Mouse (Mus musculus) hindbrain, embryonic 15.5 days (tissue): ENCODE results near the gene Sesn1. TPM values are rescaled to one million over a fixed set of nuclear protein-coding genes. Genes with fewer than 3 reads are reported as not detected.
A peak's percentile ranks its signal among the peaks of the same experiment; 100 is the strongest.
"Not testable (repeated sequence)": the region's sequence is repeated elsewhere in the genome, so short reads cannot be mapped to it uniquely, and the experiment has no call there.

ENCODE experiments used
- ATAC-seq: fragments of 200-750 bp; cut with Nextera tagmentation; 2 replicates; pipeline ENCODE4 v1.8.0; 2017; ENCODE audit warnings: low read depth, moderate number of reproducible peaks, moderate TSS enrichment; ENCODE audit not compliant: low FRiP score
- H3K27ac ChIP-seq: fragments of 300-500 bp; sonication (generic); replicated peaks from 2 replicates; pipeline ENCODE4 v1.5.1; 2015; ENCODE audit warnings: mild to moderate bottlenecking, inconsistent platforms
- H3K27me3 ChIP-seq: fragments of 300-500 bp; sonication (generic); 2 replicates; pipeline ENCODE4 v1.6.1; 2015; ENCODE audit warnings: control low read depth, inconsistent platforms
- H3K36me3 ChIP-seq: fragments of 300-500 bp; sonication (generic); 2 replicates; pipeline ENCODE4 v1.6.1; 2015; ENCODE audit warnings: control low read depth, inconsistent platforms
- H3K4me1 ChIP-seq: fragments of 300-500 bp; sonication (generic); replicated peaks from 2 replicates; pipeline ENCODE4 v1.6.1; 2015; ENCODE audit warnings: control low read depth, inconsistent platforms
- H3K4me2 ChIP-seq: fragments of 300-500 bp; sonication (generic); 2 replicates; pipeline ENCODE4 v1.6.1; 2015; ENCODE audit warnings: moderate library complexity, mild to moderate bottlenecking, inconsistent platforms
- H3K4me3 ChIP-seq: fragments of 300-500 bp; sonication (generic); 2 replicates; pipeline ENCODE4 v1.5.1; 2015; ENCODE audit warnings: mild to moderate bottlenecking, inconsistent platforms
- H3K9ac ChIP-seq: fragments of 300-500 bp; sonication (generic); 2 replicates; pipeline ENCODE4 v1.6.1; 2015; ENCODE audit warnings: inconsistent platforms
- H3K9me3 ChIP-seq: fragments of 300-500 bp; sonication (generic); 2 replicates; pipeline ENCODE4 v1.6.1; 2016; ENCODE audit warnings: control low read depth, inconsistent platforms
- WGBS: fragments of 180-500 bp; shearing (Covaris S2); methylation state at CpG from one replicate; pipeline ENCODE4 v1.1.7; 2015; 5-methylcytosine and 5-hydroxymethylcytosine counted together
- polyA plus RNA-seq: library from polyadenylated mRNA; unstranded; fragments of >200 nt; fragmentation: Nextera tagmentation; extraction: Ambion mirVana; gene quantifications from 2 replicates; pipeline ENCODE4 v1.2.1, GENCODE M21; 2015

The Sesn1 gene
- polyA plus RNA-seq, 1 experiment from 2014 or later = 37.4 TPM

DNA sequence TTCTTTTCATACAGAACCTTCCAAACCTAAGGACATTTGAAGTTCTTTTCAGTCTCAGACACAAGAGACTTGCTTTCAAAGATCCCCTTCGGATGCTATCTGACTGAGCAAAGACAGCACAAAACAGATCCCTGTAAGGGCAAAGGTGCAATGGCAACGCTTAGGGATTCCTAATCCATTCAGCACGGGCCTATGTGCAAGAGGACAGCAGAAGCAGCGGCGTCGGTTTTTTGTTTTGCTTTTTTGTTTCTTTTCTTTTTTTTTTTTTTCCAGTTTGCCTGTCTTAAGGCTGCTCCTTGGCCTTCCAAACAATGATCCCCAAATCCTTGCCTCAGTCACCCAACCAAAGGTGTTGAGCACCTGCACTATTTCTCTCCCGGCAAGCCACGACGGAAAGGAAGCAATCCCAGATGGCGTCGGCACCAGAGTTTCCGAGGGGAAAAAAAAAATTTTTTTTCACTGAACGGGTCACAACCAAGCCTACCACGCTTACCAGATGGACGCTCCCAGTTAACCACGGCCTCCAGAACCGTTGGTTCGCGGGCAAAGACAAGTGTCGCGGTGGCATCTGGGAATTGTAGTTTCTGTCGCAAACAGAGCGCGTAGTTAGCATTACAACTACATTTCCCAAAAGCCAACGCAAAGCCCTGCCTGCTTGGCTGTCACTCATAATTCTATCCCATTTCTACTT lies 510 bp upstream of the Sesn1 start:
- no peaks in the 10 kb centered on the region for H3K27me3 ChIP-seq
- H3K36me3 ChIP-seq = no peaks in the 10 kb centered on the region
- H3K4me2 ChIP-seq = peak overlapping the region; percentile 81
- 2% methylated on average over 25 of the region's 25 CpGs for WGBS
- peak; percentile 89 for ATAC-seq
- peaks cover 34% of the 10 kb centered on the region for H3K4me1 ChIP-seq
- H3K9ac ChIP-seq = peak overlapping the region; percentile 84
- peak overlapping the region; percentile 77 for H3K4me3 ChIP-seq
- peak overlapping the region; percentile 96 for H3K27ac ChIP-seq
- H3K9me3 ChIP-seq = no peaks in the 10 kb centered on the region

DNA sequence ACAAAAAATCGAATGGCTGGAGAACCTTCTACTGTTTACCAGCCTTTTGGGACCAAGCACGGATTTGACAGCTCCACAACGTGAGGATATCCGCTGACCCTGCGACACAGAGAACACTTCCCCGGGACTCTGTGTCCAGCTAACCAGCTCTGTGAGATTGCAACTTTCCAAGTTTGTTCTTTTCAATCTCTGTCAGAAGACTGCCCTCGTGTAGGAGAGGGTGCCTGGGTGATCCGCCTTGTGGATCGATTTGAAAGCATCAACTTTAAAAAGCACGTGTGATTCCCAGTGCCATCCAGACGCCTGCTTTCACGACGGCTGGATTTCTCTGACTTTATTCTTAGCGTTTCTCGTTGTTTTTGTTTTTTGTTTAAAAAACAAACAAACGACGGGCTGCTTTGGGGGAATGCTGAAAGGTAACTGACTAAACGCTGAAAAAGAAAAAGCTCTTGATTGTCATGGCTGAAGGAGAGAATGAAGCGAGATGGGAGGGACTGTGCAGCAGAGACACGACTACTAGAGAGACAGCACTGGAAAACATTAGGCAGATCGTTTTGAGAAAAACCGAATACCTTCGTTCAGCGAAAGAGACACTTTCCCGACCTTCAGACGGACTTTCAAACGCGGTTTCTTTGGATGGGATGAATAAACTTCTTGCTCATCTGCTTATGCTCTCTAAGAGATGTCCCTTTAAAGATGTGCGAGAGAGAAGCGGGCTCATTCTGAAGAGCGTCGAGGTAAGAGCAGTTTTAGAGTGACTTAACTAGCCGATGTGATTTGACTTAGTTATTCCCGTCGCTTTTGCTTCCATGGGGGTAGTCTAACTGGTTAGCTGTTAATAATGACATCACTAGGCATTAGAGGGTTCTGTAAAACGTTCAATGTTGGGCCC lies 1.1 kb downstream of the Sesn1 start:
- Histone ChIP-seq H3K4me2 (peak overlapping the region; percentile 81), H3K4me3 (peak overlapping the region; percentile 77), H3K27ac (peak overlapping the region; percentile 96), H3K4me1 (peaks cover 44% of the 10 kb centered on the region), H3K9me3 (no peaks in the 10 kb centered on the region), H3K36me3 (no peaks in the 10 kb centered on the region), H3K27me3 (no peaks in the 10 kb centered on the region), H3K9ac (peak overlapping the region; percentile 84)
- WGBS = under 1% methylated on average over 36 of the region's 36 CpGs
- ATAC-seq = no peak; the same call in 1 of the 2 replicates

DNA sequence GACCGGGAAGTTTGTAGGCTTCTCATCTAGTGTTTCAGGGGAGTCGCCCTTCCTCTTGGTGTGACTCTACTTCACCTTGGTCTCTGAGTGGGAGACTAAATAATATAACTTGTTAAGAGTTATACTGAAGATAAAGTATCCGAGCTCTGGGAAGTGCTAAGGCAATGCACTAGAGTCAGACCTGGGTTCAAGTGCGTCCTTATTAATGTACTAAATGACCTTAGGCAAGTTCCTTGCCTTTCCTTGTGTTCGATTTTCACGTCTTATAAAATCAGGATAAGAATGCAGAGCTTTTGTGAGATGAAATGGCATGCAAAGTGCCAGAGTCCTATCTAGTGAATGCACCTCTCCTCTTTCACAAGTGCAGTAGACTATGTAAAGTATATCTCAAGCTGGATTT lies 2.8 kb downstream of the Sesn1 start:
- H3K4me1 ChIP-seq = peaks cover 44% of the 10 kb centered on the region
- H3K4me2 ChIP-seq = peak overlapping the region; percentile 81
- ATAC-seq = no peak
- peak overlapping the region; percentile 77 for H3K4me3 ChIP-seq
- H3K9ac ChIP-seq = peak overlapping the region; percentile 32
- no peaks in the 10 kb centered on the region for H3K36me3 ChIP-seq
- no peaks in the 10 kb centered on the region for H3K9me3 ChIP-seq
- WGBS = 77% methylated on average over 6 of the region's 6 CpGs
- no peak overlapping the region for H3K27ac ChIP-seq
- no peaks in the 10 kb centered on the region for H3K27me3 ChIP-seq

DNA sequence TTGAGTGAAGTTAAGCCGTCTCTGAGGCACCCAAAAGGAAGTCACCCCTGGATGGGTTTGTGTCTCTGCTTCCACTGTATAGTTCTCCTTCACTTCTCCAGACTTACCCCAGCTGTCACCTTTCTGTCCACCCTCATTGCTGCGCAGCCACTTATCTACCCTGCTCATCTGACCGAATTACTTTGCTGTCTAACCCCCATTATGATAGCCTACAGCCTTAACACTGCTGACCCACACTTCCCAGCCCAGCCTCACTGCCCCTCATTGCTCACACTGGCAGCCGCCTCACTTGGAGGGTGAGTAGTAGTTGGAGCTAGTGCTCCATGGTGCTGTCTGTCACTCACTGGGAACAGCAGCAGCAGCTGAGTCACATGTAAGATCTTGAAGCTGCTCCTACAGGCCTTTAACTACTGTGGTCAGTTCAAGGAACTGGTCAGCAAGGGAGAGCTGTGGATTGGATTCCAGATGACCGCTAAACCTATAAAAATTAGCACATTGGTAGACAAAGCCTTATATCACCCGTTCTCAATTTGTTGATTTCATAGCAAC lies 4.6 kb downstream of the Sesn1 start:
- 86% methylated on average over 6 of the region's 6 CpGs for WGBS
- H3K9ac ChIP-seq = no peak overlapping the region
- H3K36me3 ChIP-seq = no peaks in the 10 kb centered on the region
- no peaks in the 10 kb centered on the region for H3K9me3 ChIP-seq
- ATAC-seq = no peak
- H3K4me2 ChIP-seq = peak overlapping the region; percentile 81; the same call in 1 of the 2 replicates
- H3K4me3 ChIP-seq = no peak overlapping the region
- H3K27ac ChIP-seq = no peak overlapping the region
- no peaks in the 10 kb centered on the region for H3K27me3 ChIP-seq
- peaks cover 41% of the 10 kb centered on the region for H3K4me1 ChIP-seq

DNA sequence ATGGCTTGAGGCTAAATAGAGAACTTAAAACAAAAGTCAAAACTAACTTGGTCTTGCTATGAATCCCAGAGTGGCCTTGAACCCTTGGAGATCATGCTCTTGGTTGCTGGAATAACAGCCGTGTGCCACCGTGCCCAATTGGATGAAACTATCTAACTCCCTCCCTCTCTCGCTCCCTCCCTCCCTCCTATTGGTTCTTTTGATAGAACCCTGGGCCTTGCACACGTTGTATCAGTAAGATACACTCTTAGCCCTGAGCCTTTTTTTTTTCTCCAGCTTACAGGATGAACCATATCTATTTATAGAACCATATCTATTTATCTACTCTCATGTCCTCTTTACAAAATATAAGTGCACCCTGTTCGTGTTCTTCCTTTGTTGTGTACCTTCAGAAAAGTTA lies 6.8 kb downstream of the Sesn1 start:
- 79% methylated on average over 5 of the region's 5 CpGs for WGBS
- no peak overlapping the region for H3K27ac ChIP-seq
- H3K27me3 ChIP-seq = no peaks in the 10 kb centered on the region
- H3K4me2 ChIP-seq = no peak overlapping the region
- peaks cover 36% of the 10 kb centered on the region for H3K4me1 ChIP-seq
- H3K9ac ChIP-seq = no peak overlapping the region
- H3K36me3 ChIP-seq = no peaks in the 10 kb centered on the region
- no peaks in the 10 kb centered on the region for H3K9me3 ChIP-seq
- H3K4me3 ChIP-seq = no peak overlapping the region
- no peak for ATAC-seq

DNA sequence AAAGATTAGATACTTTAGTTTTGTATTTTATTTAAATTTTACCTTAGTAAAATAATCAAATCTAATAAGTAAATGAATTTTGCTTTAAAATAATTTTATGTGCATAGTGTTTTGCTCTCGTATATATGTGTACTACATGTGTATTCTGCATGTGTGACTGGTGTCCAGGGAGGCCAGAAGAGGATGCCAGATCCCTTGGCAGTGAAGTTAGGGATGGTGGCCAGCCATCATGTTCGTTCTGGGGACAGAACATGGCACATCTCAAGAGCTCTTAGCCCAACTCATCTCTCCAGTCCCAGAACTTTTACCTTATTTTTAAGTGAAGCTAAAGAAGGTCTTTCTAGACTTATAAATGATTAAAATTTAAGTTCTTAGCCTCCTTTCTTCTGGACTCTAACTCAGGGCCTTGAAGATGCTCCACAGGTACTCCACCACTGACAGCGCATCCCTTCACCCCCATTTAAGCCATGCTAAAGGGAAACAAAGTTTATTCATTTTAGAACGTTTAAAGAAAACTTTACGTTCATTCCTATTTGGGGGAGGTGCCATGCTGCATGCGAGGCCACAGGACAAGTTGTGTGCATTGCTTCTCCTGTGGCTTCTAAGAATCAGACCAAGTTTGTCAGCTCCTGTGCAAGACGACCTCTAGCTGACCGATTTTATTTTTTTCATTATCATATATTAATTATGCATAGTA lies 8.4 kb downstream of the Sesn1 start:
- Histone ChIP-seq H3K27ac (no peak overlapping the region), H3K4me2 (no peak overlapping the region), H3K9me3 (no peaks in the 10 kb centered on the region), H3K27me3 (no peaks in the 10 kb centered on the region), H3K4me1 (peaks cover 20% of the 10 kb centered on the region), H3K36me3 (no peaks in the 10 kb centered on the region), H3K4me3 (no peak overlapping the region), H3K9ac (no peak overlapping the region)
- 91% methylated on average over 8 of the region's 8 CpGs for WGBS
- no peak for ATAC-seq

DNA sequence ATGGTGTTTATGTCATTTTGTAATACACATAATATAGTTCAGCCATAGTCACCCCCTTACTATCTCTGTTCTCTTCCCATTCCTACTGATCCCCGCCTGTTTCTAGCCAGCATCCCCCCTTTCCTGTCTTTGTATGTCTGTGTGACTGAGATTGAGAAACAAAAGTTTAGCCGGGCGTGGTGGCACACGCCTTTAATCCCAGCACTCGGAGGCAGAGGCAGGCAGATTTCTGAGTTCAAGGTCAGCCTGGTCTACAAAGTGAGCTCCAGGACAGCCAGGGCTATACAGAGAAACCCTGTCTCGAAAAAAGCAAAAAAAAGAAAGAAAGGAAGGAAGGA lies 9.0 kb downstream of the Sesn1 start:
- H3K4me3 ChIP-seq, H3K4me2 ChIP-seq, H3K9me3 ChIP-seq, H3K36me3 ChIP-seq, H3K27me3 ChIP-seq, H3K27ac ChIP-seq, H3K9ac ChIP-seq, ATAC-seq: not testable (repeated sequence)
- H3K4me1 ChIP-seq = peaks cover 15% of the 10 kb centered on the region
- WGBS = 93% methylated on average over 6 of the region's 6 CpGs

DNA sequence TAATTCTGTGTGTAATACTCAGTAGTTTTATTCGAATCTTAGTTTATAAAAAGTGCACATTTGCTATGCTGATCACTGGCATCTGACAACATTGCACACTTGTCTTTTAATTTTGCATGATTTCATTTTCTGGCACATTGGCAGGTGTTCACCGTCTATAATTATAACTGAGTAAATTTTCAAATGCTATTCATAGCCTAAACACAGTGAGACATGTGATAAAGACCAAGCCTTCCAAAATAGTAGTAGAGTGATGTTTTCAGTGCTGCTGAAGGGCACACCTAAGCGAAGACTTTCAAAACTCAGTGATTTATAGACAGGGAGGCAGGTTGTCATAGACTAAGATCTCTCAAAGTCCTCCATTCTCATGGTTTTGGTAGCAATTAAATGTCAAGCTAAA lies 9.6 kb downstream of the Sesn1 start:
- ATAC-seq = no peak
- WGBS = 90% methylated on average over 3 of the region's 3 CpGs

DNA sequence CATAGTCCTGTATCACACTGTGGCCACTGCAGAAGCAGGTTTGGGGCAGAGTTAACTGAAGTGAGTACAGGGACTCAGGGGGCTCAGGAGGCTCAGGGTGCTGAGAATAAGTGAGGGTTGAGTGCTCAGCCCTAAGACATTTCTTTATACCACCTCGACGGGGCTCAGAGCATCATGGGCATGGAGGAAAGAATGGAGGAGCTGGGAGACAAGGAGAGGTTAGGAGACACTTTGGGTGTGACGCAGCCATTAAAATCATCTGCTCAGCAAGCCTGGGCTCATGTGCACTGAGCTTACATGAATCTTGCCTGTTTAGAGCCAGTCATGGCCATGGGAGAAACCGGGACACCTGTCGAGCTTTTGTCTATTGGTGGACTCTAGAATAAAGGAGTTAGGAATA lies 10.7 kb downstream of the Sesn1 start:
- WGBS = 95% methylated on average over 5 of the region's 5 CpGs
- no peak overlapping the region for H3K27ac ChIP-seq
- no peaks in the 10 kb centered on the region for H3K36me3 ChIP-seq
- no peaks in the 10 kb centered on the region for H3K27me3 ChIP-seq
- no peaks in the 10 kb centered on the region for H3K9me3 ChIP-seq
- 0 out of 2 replicates have a peak, but pooled peaks cover under 1% of the 10 kb centered on the region for H3K4me1 ChIP-seq
- H3K9ac ChIP-seq = no peak overlapping the region
- no peak overlapping the region for H3K4me3 ChIP-seq
- no peak overlapping the region for H3K4me2 ChIP-seq
- ATAC-seq = no peak

More for the DNA sequence above, 9.6 kb downstream of the Sesn1 start:
- Histone ChIP-seq H3K27ac (no peak overlapping the region), H3K4me3 (no peak overlapping the region), H3K9me3 (no peaks in the 10 kb centered on the region), H3K36me3 (no peaks in the 10 kb centered on the region), H3K4me1 (peaks cover 9% of the 10 kb centered on the region), H3K9ac (no peak overlapping the region), H3K27me3 (no peaks in the 10 kb centered on the region), H3K4me2 (no peak overlapping the region)

DNA sequence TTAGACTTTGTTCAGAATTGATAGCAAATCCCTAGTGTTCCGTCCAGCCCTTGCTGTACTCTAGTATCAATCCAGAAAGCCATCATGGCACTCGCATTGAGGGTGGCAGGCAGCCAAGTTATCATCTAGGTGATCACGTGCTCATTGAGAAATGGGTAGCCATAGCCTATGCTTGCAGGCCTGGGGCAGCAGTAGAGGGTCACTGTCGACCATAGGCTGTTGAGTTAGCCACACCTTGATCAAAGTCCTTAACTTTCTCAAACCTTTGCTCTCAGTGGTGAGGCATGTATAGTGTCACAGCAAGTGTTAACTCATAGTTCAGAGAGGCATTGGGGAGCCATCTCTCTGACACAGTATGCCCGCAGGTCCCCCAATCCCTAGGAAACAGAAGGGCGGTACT lies 11.4 kb downstream of the Sesn1 start:
- ATAC-seq = no peak
- H3K9ac ChIP-seq = no peak overlapping the region
- no peak overlapping the region for H3K4me3 ChIP-seq
- no peaks in the 10 kb centered on the region for H3K4me1 ChIP-seq
- no peaks in the 10 kb centered on the region for H3K27me3 ChIP-seq
- no peak overlapping the region for H3K27ac ChIP-seq
- no peaks in the 10 kb centered on the region for H3K9me3 ChIP-seq
- no peaks in the 10 kb centered on the region for H3K36me3 ChIP-seq
- H3K4me2 ChIP-seq = no peak overlapping the region
- WGBS = 92% methylated on average over 6 of the region's 6 CpGs

DNA sequence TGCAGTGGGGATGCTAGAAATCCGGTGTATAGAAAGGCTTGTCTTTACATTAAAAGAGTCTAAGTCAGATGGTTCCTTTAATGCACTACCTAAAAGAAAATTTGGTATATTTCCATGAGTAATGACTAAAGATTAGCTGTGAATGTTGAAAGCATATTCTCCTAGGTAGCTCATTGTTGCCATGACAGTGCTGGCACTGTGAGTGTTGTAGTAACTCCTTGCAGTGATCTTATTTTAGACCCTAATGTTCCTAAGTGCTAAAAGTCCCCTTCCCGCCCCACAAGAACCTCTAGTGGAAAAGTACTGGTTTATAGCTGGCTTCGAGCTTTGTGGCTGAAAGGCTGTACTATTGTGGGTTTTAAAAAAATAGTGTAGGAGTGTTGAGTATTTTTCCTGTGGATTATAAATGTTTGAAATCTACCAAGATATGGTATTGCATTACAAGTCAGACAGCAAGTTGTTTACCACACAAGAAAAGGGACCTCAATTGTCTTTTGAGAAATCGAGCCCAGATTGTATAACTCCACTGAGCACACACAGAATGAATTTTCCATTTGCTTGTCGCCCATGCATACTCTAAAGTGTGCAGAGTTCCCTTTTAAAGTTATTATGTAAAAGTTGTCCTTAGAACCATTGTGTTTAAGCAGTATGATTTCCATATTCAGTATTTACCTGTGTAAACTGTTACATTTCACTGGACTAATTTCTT lies 13.0 kb downstream of the Sesn1 start:
- Histone ChIP-seq H3K4me3 (no peak overlapping the region), H3K9ac (no peak overlapping the region), H3K9me3 (no peaks in the 10 kb centered on the region), H3K27ac (no peak overlapping the region), H3K4me1 (no peaks in the 10 kb centered on the region), H3K36me3 (no peaks in the 10 kb centered on the region), H3K27me3 (no peaks in the 10 kb centered on the region), H3K4me2 (no peak overlapping the region)
- no peak for ATAC-seq
- 86% methylated on average over 5 of the region's 5 CpGs for WGBS
